Mouse (Mus musculus) frontal cortex, postnatal 36 days (tissue): ENCODE measurements around the gene Kctd13.
"Not testable (repeated sequence)": the region's sequence is repeated elsewhere in the genome, so short reads cannot be mapped to it uniquely, and the experiment has no call there.

Experiments used
- DNase-seq, 2 experiments: peaks; one replicate each; pipeline ENCODE4 v3.0.0; 2022; ENCODE audit warnings: low spot score in 2 of 2

The Kctd13 gene

DNA sequence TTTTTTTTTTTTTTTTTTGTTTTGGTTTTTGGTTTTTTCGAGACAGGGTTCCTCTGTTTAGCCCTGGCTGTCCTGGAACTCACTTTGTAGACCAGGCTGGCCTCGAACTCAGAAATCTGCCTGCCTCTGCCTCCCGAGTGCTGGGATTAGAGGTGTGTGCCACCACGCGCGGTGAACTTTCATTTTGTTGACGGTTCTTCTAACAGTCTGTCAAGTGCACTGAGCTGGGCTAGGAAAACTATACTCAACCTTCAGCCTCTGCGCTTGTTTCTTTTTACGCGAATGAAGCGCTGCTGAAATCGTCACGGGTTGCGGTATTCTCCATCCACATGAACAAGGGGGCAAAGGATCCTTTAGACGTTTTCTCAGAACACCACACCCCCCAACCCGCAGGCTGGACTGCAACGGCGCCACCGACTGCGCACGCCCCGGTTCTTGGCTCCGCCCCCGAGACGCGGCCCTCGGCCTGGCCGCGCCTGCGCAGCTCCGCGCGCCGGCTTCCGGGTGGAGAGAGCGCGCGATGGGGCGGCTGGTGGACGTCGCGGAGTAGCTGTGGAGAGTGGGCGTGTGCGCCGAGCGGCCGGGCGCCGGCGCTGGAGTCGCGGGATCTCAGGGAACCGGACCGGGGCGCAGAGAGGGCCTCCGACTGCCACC, at the start of gene Kctd13:
Gene Kctd13 (plus strand): TSS at position 496 of the 654 bp plus-strand sequence.
- DNase-seq = peak; percentile 90 to 91

GRCm38 (mm10) chr7:126881040-126881439, 47.6 kb upstream of the Kctd13 start:
- DNase-seq = no peak

DNA sequence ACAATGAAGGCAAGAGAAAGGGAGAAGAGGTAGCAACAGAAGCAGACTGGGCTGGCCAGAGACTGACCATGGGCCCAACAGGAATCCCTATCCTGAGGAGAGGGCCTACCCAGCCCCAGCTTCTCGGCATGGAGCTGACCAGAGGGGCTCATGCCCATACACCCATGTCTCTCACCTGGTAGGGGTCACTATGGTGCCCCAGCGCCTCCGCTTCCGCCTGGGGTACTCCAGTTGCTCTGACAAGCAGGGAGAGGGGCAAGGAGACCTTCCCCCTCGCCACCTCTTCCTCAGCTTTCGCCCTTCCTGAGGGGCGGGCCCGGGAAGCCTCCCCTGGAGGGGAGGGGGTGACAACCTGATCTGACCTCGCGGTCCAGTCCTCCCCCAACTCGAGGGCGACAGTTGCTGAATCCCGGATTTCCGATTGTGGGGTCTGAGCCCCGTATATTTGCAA, 44.9 kb upstream of the Kctd13 start:
- no peak for DNase-seq

DNA sequence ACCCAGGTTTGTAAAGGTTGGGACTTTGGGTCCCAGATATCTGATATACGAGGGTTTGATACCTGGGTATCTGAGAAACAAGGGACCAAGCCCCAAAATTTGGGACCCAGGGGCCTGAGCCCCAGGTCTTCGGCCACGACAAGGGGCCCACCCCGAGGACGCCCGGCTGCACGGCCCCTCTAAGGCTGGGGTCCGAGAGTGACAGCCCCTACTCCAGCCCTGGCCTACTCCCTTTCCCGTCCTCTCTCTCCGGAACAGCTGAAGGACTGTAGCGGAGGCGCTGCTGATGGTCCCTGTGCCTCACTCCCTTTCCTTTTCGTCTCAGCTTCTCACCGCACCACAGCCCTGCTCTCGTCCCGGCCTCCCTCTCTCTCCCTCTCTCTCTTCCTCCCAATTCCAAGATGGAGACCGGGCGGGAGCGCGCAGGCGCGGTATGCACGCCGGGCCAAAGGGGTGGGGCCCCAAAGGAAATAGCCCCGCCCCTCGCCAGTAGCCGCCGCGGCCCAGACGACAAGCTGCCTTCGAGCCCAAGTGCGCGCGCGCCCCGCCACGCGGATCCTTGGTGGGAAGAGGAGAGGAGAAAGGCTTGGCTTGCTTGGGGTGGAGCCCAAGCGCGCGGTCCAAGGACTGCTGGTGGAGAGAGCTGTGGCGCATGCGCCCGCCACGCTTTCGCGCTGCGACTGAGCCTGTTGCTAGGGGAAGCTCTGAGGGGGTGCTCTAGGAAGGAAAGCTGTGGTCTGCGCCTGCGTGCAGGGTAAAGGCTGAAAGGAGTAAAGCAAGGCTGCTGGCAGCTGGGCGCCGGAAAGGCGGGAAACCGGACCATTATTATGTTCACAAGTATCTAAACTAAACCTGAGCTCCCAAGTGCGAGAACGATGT, 44.2 kb upstream of the Kctd13 start, which contains the start of gene Taok2:
Gene Taok2 (minus strand): TSS at position 418 of the 879 bp plus-strand sequence.
- peak; percentile 98 to 99 for DNase-seq

- no peak for DNase-seq
Measured at GRCm38 (mm10) chr7:126887281-126887680, 41.4 kb upstream of the Kctd13 start.

DNA sequence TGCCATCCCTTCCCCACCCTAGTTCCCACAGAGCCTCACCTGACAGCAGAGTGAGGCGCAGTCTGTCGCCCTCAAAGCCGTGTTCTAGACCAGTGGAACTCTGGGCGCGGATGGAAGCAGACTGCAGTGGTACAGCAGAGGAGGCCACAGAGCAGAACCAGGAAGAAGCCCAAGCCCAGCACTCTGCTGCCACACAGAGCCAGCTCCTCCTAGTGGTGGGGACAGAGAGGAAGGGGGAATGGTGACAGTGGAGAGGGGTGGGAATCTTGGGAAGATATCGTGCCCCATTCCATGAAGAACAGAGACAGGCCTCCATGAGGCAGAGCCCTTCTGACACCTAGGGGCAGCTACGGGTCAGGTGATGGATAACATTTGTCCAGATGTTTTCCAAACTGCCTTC, 39.8 kb upstream of the Kctd13 start:
- no peak for DNase-seq

DNA sequence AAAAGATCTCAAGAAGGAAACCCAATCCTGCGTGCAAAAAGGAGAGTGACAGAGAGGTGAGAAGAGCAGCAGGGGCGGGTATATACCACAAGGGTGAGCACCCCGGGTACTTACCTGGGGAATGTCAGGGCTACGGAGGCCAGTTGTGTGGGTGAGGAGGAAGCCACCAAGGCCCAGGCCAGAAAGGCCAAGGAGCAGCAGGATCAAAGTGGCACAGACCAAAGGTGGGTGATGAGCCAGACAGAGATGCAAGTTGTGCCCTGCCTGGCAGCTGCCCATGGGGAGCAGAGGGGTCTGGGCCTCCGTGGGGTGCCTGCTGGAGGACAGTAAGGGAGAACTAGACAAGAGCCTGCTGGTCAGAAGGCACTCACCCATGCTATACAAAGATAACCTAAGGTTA, 31.8 kb upstream of the Kctd13 start:
- no peak for DNase-seq

GRCm38 (mm10) chr7:126897390-126898101, 31.1 kb upstream of the Kctd13 start:
- DNase-seq = peak in 1 of 2 experiments; percentile 17

GRCm38 (mm10) chr7:126898102-126898990, 30.3 kb upstream of the Kctd13 start:
- peak; percentile 95 to 96 for DNase-seq

GRCm38 (mm10) chr7:126899781-126900180, 28.9 kb upstream of the Kctd13 start:
- DNase-seq = not testable (repeated sequence)

DNA sequence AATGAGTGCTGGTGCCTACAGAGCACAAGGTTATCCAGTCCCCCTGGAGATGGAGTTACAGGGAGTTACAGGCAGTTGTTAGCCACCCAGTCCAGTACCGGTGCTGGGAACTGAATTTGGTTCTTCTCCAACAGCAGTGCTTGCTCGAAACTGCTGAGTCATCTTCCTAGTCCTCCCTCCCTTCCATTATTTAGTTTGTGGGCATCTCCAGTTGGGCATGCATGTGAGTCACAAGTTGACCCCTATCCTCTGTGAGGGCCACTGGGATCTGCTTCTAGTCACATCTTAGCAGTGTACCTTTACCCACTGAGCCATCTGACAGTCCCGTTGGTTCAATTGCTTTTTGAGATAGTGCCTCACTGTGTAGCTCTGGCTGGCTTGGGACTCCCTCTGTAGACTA, 23.1 kb upstream of the Kctd13 start:
- DNase-seq = no peak

- DNase-seq = no peak
Measured at GRCm38 (mm10) chr7:126914844-126915243, 13.8 kb upstream of the Kctd13 start.

- not testable (repeated sequence) for DNase-seq
Measured at GRCm38 (mm10) chr7:126918356-126918755, 10.3 kb upstream of the Kctd13 start.

DNA sequence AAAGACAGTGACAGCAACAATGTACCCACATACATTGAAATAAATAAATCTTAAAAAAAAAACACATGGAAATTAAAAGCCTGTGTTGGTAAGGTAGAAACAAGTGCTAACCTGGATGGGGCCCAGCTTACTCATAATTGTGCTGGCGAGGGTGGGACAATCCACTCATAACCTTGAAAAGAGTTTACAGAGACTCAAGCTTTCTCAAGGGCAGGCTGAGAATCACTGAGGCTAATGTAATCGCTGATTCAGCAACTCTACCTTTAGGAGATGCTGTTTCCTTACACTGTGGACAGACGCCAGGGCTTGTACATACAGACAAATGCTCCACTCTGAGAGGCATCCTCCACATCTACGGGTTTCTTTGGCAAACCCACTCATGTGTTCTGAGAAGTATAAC, 8.7 kb upstream of the Kctd13 start:
- DNase-seq = no peak

DNA sequence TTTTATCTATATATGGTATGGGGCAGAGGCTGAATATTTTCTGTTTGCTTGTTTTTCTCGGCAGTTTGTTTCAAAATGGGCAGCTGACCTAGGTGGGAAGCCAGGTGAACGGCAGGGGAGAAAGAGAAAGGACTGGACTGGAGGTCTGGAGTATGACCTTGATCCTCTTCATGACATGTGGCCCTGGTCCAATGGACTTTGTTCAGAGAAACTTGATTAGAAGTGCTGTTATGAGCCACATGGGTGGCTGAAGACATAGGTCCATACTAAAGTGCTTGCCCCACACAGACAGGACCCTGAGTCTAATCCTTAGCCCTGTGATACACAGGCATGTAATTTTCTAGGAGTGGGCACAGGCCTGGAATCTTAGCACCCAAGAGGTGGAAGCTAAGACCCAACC, 7.1 kb upstream of the Kctd13 start:
- no peak for DNase-seq

DNA sequence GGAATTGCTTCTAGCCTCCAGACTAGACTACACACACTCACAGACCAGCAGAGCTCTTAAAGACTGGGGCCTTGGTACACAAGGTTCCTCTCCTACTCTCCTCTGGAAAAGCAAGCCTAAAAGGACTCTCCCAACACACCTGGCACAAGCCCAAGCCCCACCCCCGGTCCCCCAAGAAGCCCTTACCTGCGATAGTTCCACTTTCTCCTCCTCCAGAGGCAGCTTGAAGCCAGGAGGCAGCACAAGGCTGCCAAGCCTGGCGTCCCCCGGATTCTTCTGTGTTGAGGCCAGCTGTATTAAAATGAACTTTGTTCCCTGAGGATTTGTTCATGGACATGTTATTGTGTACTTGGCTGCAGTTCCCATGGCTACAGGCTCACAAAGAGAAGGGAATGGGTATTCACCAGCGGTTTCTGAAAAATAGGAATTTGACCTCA, 6.0 kb upstream of the Kctd13 start, which contains the start of gene Tmem219:
Gene Tmem219 (minus strand): TSS at position 294 of the 437 bp plus-strand sequence.
- DNase-seq = no peak

GRCm38 (mm10) chr7:126923999-126924398, 4.7 kb upstream of the Kctd13 start:
- no peak for DNase-seq

- no peak for DNase-seq
Measured at GRCm38 (mm10) chr7:126926299-126926698, 2.4 kb upstream of the Kctd13 start.

GRCm38 (mm10) chr7:126929046-126929445, 367 bp downstream of the Kctd13 start:
- DNase-seq = peak; percentile 29 to 36

DNA sequence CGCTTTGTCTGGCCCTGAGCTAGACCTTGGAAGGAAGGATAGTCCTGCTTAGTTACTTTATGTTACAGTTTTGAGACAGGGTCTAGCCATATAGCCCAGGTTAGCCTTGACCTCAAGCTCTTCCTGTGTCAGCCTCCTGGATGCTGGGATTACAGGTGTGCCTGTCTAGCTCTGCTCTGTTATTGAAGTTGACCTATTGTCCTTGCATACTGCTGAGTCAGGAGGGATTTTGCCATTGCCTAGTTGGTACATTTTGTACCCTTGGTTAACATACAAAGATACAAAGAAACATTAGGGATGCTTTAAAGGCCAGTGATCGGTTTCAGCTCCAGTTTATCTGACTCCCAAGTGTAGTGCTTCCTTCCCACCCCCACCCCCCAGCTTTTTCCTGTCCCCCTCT, 4.0 kb downstream of the Kctd13 start:
- DNase-seq = no peak

DNA sequence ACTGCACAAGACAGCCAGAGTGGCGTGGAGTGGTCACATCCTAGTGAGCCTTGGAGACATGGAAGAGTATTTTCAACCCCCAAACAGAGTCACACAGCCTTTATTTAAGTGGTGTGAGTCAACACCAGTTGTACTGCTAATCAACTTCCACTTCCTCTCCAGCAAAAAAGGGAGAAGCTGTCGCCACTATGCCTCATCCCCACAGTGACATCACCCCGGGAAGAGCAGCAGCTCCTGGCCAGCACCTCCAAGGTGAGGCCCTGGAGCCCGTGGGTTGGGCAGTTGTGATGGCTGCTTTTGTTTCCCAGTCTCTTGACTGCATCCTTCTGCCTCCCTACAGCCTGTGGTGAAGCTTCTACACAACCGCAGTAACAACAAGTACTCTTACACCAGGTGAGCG, 12.5 kb downstream of the Kctd13 start:
- no peak for DNase-seq
